Mouse (Mus musculus): ENCODE data around the gene Snx4. TPM values are rescaled to one million over a fixed set of nuclear protein-coding genes. Genes with fewer than 3 reads are reported as not detected.

Snx4 gene
- total and polyA plus RNA-seq, 3 experiments: 11.7 to 21.7 (median 21.5) TPM

GRCm38 (mm10) chr16:33283079-33283478 lies 31.8 kb downstream of the Snx4 start:
- Histone ChIP-seq H3K9ac (ENCODE audit: low read depth, low read length) (no peak overlapping the region), H3K27ac (no peak overlapping the region), H3K27me3 (ENCODE audit: control insufficient read depth, insufficient read depth, low read length) (no peaks in the 10 kb centered on the region), H3K4me3 (no peak overlapping the region), H3K36me3 (ENCODE audit: control insufficient read depth, insufficient read depth, low read length) (peaks cover 4% of the 10 kb centered on the region; the same call in 1 of the 2 replicates), H3K79me2 (replicated peaks; ENCODE audit: control insufficient read depth, insufficient read depth, low read length) (no peaks in the 10 kb centered on the region), H3K4me1 (ENCODE audit: control insufficient read depth, insufficient read depth, low read length) (no peaks in the 10 kb centered on the region)
- 43% methylated on average over 1 of the region's 1 CpGs for WGBS
- no peak for DNase-seq
- TF ChIP-seq POLR2A (IDR thresholded peaks at IDR 0.05; ENCODE audit: insufficient read depth, low read depth, low read length) (no peak), CTCF (IDR thresholded peaks at IDR 0.05) (no peak), EP300 (IDR thresholded peaks at IDR 0.05; ENCODE audit: insufficient read depth, low read depth, low read length) (no peak)
- intact Hi-C loops (cut with DNase I): no loop called here

GRCm38 (mm10) chr16:33288536-33288935 lies 37.3 kb downstream of the Snx4 start:
- Histone ChIP-seq H3K9ac (ENCODE audit: low read depth, low read length) (no peak overlapping the region), H3K4me1 (ENCODE audit: control insufficient read depth, insufficient read depth, low read length) (no peaks in the 10 kb centered on the region), H3K4me3 (no peak overlapping the region), H3K27me3 (ENCODE audit: control insufficient read depth, insufficient read depth, low read length) (no peaks in the 10 kb centered on the region), H3K79me2 (replicated peaks; ENCODE audit: control insufficient read depth, insufficient read depth, low read length) (no peaks in the 10 kb centered on the region), H3K27ac (no peak overlapping the region), H3K36me3 (ENCODE audit: control insufficient read depth, insufficient read depth, low read length) (no peaks in the 10 kb centered on the region)
- WGBS: 90% methylated on average over 9 of the region's 9 CpGs
- no peak for TF ChIP-seq EP300 (IDR thresholded peaks at IDR 0.05; ENCODE audit: insufficient read depth, low read depth, low read length)
- DNase-seq: no peak
- intact Hi-C loops (cut with DNase I): no loop called here

GRCm38 (mm10) chr16:33289981-33290380 lies 38.7 kb downstream of the Snx4 start:
- no peaks in the 10 kb centered on the region for H3K79me2 ChIP-seq (replicated peaks; ENCODE audit: control insufficient read depth, insufficient read depth, low read length)
- H3K27ac ChIP-seq: no peak overlapping the region
- no peaks in the 10 kb centered on the region for H3K4me1 ChIP-seq (ENCODE audit: control insufficient read depth, insufficient read depth, low read length)
- H3K27me3 ChIP-seq (ENCODE audit: control insufficient read depth, insufficient read depth, low read length): no peaks in the 10 kb centered on the region
- TF ChIP-seq CTCF (IDR thresholded peaks at IDR 0.05): no peak
- no peak for TF ChIP-seq EP300 (IDR thresholded peaks at IDR 0.05; ENCODE audit: insufficient read depth, low read depth, low read length)
- no peak for TF ChIP-seq POLR2A (IDR thresholded peaks at IDR 0.05; ENCODE audit: insufficient read depth, low read depth, low read length)
- DNase-seq: no peak
- intact Hi-C loops (cut with DNase I): no loop called here
- H3K9ac ChIP-seq (ENCODE audit: low read depth, low read length): no peak overlapping the region
- H3K36me3 ChIP-seq (ENCODE audit: control insufficient read depth, insufficient read depth, low read length): no peaks in the 10 kb centered on the region
- H3K4me3 ChIP-seq: no peak overlapping the region
- 82% methylated on average over 7 of the region's 7 CpGs for WGBS

- no peaks in the 10 kb centered on the region for H3K4me1 ChIP-seq (ENCODE audit: control insufficient read depth, insufficient read depth, low read length)
- no peaks in the 10 kb centered on the region for H3K36me3 ChIP-seq (ENCODE audit: control insufficient read depth, insufficient read depth, low read length)
- TF ChIP-seq CTCF (IDR thresholded peaks at IDR 0.05) (no peak), EP300 (IDR thresholded peaks at IDR 0.05; ENCODE audit: insufficient read depth, low read depth, low read length) (no peak), POLR2A (IDR thresholded peaks at IDR 0.05; ENCODE audit: insufficient read depth, low read depth, low read length) (no peak)
- no peak overlapping the region for H3K27ac ChIP-seq
- intact Hi-C loops (cut with DNase I): no loop called here
- H3K4me3 ChIP-seq: no peak overlapping the region
- WGBS: 95% methylated on average over 7 of the region's 7 CpGs
- DNase-seq: no peak
- no peak overlapping the region for H3K9ac ChIP-seq (ENCODE audit: low read depth, low read length)
- no peaks in the 10 kb centered on the region for H3K79me2 ChIP-seq (replicated peaks; ENCODE audit: control insufficient read depth, insufficient read depth, low read length)
- no peaks in the 10 kb centered on the region for H3K27me3 ChIP-seq (ENCODE audit: control insufficient read depth, insufficient read depth, low read length)
Observed at GRCm38 (mm10) chr16:33292241-33292640, 41.0 kb downstream of the Snx4 start.

- Histone ChIP-seq H3K79me2 (replicated peaks; ENCODE audit: control insufficient read depth, insufficient read depth, low read length) (no peaks in the 10 kb centered on the region), H3K36me3 (ENCODE audit: control insufficient read depth, insufficient read depth, low read length) (no peaks in the 10 kb centered on the region), H3K4me3 (no peak overlapping the region), H3K9ac (ENCODE audit: low read depth, low read length) (no peak overlapping the region), H3K27me3 (ENCODE audit: control insufficient read depth, insufficient read depth, low read length) (no peaks in the 10 kb centered on the region), H3K27ac (no peak overlapping the region), H3K4me1 (ENCODE audit: control insufficient read depth, insufficient read depth, low read length) (no peaks in the 10 kb centered on the region)
- TF ChIP-seq POLR2A (IDR thresholded peaks at IDR 0.05; ENCODE audit: insufficient read depth, low read depth, low read length): no peak
- TF ChIP-seq EP300 (IDR thresholded peaks at IDR 0.05; ENCODE audit: insufficient read depth, low read depth, low read length): no peak
- TF ChIP-seq CTCF (IDR thresholded peaks at IDR 0.05): no peak
- intact Hi-C loops (cut with DNase I): no loop called here
- DNase-seq: no peak
- 89% methylated on average over 7 of the region's 7 CpGs for WGBS
Observed at GRCm38 (mm10) chr16:33294681-33295080, 43.4 kb downstream of the Snx4 start.

- 97% methylated on average over 9 of the region's 9 CpGs for WGBS
- Histone ChIP-seq H3K4me3 (no peak overlapping the region), H3K27ac (no peak overlapping the region), H3K27me3 (ENCODE audit: control insufficient read depth, insufficient read depth, low read length) (no peaks in the 10 kb centered on the region), H3K79me2 (replicated peaks; ENCODE audit: control insufficient read depth, insufficient read depth, low read length) (no peaks in the 10 kb centered on the region), H3K4me1 (ENCODE audit: control insufficient read depth, insufficient read depth, low read length) (no peaks in the 10 kb centered on the region), H3K9ac (ENCODE audit: low read depth, low read length) (no peak overlapping the region), H3K36me3 (ENCODE audit: control insufficient read depth, insufficient read depth, low read length) (no peaks in the 10 kb centered on the region)
- intact Hi-C loops (cut with DNase I): no loop called here
- TF ChIP-seq POLR2A (IDR thresholded peaks at IDR 0.05; ENCODE audit: insufficient read depth, low read depth, low read length) (no peak), CTCF (IDR thresholded peaks at IDR 0.05) (no peak)
- no peak for DNase-seq
Observed at GRCm38 (mm10) chr16:33295321-33295720, 44.1 kb downstream of the Snx4 start.
